Mouse (Mus musculus): ENCODE data around the gene Clstn1.

DNA sequence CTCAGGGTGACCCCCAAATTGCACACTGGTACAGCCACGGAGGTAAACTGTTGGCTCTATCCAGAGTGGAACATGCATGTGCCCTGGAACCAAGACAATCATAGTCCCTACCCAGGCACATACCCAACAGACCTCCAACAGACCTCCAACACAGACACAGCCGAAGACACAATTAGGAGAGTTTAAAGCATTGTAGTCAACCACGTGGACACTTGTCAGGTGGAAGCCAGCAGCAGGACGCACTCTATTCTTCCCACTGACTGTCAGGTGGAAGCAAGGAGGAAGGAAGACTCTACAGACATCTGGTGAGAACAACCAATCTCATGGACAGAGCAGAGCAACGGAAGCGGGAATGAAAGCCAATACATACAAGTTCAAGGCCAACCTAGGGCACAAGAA lies 79.4 kb downstream of the Clstn1 start:
- TF ChIP-seq CTCF (IDR thresholded peaks at IDR 0.05; ENCODE audit: insufficient read depth, low read length) (no peak), POLR2A (IDR thresholded peaks at IDR 0.05; ENCODE audit: borderline replicate concordance, extremely low read depth, low read depth, low read length) (no peak)

All from lung, adult 2 months (tissue).